Mouse (Mus musculus): ENCODE data around the gene Cwc27. TPM values are rescaled to one million over a fixed set of nuclear protein-coding genes. Genes with fewer than 3 reads are reported as not detected.
A peak's percentile ranks its signal among the peaks of the same experiment; 100 is the strongest.

Gene Cwc27
- total RNA-seq, 2 experiments from 2014 or later, result 11.0 to 11.8 TPM

- no peak for DNase-seq (ENCODE audit: low spot score)
Measured at GRCm38 (mm10) chr13:104650145-104650544, 166.8 kb downstream of the Cwc27 start.

- peak; percentile 36 for DNase-seq (ENCODE audit: low spot score)
Measured at GRCm38 (mm10) chr13:104645778-104646425, 171.0 kb downstream of the Cwc27 start.

- DNase-seq (ENCODE audit: low spot score), result no peak
Measured at GRCm38 (mm10) chr13:104644185-104644584, 172.8 kb downstream of the Cwc27 start.

- no peak for DNase-seq (ENCODE audit: low spot score)
Measured at GRCm38 (mm10) chr13:104640694-104641454, 176.1 kb downstream of the Cwc27 start.

GRCm38 (mm10) chr13:104638988-104639387, 178.0 kb downstream of the Cwc27 start:
- no peak for DNase-seq (ENCODE audit: low spot score)

- DNase-seq (ENCODE audit: low spot score), result no peak
Measured at GRCm38 (mm10) chr13:104635965-104636462, 180.9 kb downstream of the Cwc27 start.

GRCm38 (mm10) chr13:104634708-104635107, 182.2 kb downstream of the Cwc27 start:
- DNase-seq (ENCODE audit: low spot score), result no peak

GRCm38 (mm10) chr13:104632427-104633167, 184.3 kb downstream of the Cwc27 start:
- no peak for DNase-seq (ENCODE audit: low spot score)

- no peak for DNase-seq (ENCODE audit: low spot score)
Measured at GRCm38 (mm10) chr13:104631621-104632205, 185.2 kb downstream of the Cwc27 start.

GRCm38 (mm10) chr13:104630808-104631207, 186.1 kb downstream of the Cwc27 start:
- no peak for DNase-seq (ENCODE audit: low spot score)

- DNase-seq (ENCODE audit: low spot score), result no peak
Measured at GRCm38 (mm10) chr13:104629621-104630020, 187.3 kb downstream of the Cwc27 start.

GRCm38 (mm10) chr13:104628019-104628418, 188.9 kb downstream of the Cwc27 start:
- DNase-seq (ENCODE audit: low spot score), result no peak

GRCm38 (mm10) chr13:104627169-104627909, 189.6 kb downstream of the Cwc27 start:
- DNase-seq (ENCODE audit: low spot score), result no peak

- no peak for DNase-seq (ENCODE audit: low spot score)
Measured at GRCm38 (mm10) chr13:104623130-104623891, 193.6 kb downstream of the Cwc27 start.

GRCm38 (mm10) chr13:104622102-104622743, 194.7 kb downstream of the Cwc27 start:
- no peak for DNase-seq (ENCODE audit: low spot score)

- no peak for DNase-seq (ENCODE audit: low spot score)
Measured at GRCm38 (mm10) chr13:104620423-104620822, 196.5 kb downstream of the Cwc27 start.

GRCm38 (mm10) chr13:104619503-104620288, 197.2 kb downstream of the Cwc27 start:
- DNase-seq (ENCODE audit: low spot score), result no peak

GRCm38 (mm10) chr13:104617201-104617600, 199.7 kb downstream of the Cwc27 start:
- no peak for DNase-seq (ENCODE audit: low spot score)

Data from gastrocnemius, adult 18-20 months (tissue).